Mouse (Mus musculus): ENCODE data around the gene Apool.

Apool gene

DNA sequence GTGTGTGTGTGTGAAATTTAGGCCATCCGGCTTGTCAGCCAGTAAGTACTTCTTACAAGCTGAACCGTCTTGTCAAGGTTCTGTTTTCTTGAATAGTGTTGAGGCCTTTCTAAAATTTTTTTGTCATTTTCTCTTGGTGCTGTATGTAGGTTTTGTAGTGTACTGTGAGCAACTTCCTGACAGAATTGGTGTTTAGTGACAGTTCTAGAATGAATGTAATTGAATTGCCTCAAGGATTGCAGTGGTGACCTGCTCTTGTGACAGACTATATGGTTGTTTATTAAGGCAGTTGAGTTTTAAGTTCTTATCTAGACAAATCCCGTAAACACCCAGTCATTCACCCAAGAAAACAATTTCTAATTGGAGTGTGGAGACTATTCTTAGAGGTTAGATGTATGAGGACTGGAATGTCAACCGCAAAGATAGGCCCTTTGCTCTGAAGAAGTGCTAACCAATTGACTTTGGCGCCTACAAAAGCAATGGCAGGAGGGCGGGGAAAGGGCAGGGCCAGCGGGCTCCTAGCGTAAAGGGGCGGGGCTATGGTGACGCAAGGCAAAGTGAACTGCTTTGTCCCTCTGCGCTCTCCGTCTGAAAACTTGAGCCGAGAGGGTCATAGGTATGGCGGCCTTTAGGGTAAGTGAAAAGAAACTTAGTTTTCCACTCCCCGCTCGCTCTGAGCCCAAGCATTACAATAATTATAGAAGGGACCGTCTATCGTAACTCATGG, at the start of gene Apool:
Gene Apool (plus strand): TSS at position 531 of the 727 bp plus-strand sequence.
- peak; percentile 89 for DNase-seq

DNA sequence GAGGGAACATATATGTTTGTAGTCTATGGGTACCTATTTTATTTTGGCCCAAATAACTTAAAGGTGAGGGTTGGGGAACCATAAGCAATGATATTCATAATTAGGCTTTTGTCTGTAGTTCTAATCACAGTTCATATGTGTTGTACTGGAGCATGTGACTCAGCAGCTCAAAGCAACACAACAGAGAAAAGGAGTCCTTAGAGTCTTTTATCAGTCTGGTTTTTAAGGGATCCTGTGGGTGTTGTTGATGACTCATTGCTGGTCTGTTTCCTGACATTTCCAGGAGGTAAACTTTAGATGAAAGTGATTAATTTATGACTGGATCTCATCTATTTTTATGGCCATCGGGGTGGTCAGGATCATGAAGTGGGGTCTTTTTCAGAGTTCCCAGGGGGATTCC, 37.6 kb upstream of the Apool start:
- DNase-seq: no peak

DNA sequence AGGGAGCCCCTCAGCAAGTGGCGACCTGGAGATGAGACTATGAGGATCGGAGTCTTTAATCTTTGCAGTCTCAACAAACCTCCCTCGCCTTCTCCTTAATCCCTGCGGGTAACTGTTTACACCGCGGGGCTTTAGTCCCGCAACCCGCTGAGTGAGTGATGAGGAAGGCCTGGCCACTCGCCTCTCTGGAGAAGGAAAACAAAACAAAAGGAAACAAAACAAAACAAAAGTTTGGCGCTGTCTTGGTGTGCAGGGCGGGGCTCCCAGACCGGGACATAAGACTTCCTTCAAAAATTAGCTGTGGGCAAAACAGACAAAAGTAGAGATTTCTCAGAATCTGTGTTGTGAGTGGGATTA, 375 bp downstream of the Apool start:
- DNase-seq: peak in 1 of 2 experiments; percentile 2

DNA sequence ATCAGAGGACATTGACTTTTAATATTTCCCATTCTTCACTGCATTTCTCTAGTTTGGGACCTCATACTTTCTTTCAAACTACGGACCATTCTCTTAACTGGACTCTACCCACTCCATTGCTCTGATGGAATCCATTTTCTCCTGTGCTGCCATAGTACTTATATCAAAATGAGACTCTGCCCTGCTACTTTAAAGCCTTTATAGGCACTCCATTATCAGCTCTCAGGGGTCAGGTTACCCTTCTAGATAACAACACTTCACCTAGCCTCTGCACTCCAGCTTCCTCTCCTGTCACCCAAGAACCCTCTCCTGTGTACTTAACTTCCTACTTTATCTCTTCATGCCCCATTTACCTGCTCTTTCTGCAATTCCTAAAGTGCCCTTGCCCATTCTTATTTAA, 960 bp downstream of the Apool start:
- DNase-seq: no peak

DNA sequence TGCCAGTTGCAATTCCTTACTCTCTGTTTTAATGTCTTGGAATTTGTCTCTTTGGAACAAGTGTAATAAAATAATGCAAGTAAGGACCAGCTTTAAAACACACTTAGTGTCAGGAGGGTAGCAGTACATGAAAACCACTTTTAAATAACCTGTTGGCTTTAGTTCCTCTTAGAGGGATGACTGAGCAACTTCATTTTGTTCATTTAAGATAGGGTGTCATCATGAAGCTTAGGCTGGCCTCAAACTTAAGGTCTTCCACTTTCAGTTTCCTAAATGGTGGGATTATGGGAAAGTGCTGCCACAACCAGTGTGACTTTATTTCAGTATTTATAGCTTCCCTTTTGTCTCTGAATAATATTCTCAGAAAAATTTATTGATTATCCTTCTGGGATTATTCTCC, 9.1 kb downstream of the Apool start:
- no peak for DNase-seq

DNA sequence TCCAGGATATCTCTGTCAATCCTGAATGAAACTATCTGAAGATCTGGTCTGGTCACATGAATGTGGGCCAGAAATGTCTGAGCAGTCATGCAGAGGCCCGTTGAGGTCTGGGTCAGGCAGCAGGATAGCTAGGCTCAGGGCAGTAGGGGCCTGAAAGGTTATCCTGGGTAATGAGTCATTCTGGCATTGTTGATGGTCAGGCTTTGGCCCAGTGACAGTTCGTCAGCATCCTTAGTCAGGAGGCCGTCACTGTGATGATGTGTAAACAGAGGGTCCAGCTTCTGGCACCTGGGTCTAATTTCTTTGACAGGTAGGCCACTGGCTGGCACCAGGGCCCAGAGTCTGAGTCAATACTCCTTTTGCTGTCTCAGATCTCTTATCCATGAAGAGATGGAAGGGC, 28.4 kb downstream of the Apool start:
- DNase-seq: no peak

DNA sequence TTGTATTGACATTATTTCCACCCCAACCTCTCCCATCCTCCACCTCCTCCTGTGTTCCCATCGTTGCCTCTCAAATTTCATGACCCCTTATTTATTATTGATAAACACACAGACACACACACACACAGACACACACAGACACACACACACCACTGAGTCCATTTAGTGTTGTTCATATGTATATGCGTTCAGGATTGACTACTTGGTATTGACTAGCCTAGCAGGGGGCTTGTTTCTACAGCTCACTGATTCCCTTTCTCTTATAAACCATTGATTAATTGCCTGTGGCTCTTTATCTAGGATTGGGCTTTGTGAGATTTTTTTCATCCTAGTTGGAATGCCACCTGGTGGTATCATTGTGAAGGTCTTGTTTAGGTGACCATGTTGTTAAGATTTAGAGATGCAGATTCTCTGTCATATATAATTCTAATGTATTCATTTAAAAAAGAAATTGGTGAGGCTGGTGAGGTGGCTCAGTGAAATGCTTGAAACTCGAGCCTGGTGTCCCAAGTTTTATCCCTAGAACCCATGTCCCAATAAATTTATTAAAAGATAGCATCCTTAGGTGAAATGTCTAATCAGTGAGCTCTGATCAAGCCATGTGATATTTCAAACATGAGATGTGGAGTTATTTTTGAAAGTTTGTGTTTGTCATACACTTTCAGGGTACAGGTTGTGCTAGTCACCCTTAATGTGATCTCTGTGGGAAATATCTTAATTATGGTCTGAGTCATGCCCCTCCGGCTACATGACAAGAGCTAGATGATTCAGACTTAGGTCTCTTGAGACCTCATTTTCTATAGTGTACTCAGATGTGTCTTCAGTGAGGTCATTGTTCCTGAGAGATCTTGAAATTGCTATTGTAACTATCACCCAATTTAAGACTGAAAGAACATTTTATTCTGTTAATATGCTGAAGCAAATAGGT, 36.6 kb downstream of the Apool start:
- no peak for DNase-seq

DNA sequence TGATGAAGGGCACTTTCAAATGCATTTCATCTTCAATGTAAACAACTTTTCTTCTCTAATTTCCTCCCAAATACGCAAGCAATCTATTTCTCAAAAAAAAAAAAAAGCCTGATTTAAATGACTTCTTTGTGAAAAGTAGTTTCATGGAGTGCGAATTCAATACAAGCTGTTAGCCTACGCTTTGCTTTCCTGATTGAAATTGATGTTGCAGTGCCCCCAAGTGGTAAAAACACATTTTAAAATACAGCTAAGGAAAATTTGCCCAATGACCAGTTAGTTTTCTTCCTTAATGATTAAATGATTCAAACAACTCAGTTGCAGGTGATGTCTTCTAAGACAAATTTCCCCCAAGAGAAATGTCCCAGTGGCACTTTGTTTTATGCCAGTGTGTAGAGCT, 37.3 kb downstream of the Apool start:
- no peak for DNase-seq

DNA sequence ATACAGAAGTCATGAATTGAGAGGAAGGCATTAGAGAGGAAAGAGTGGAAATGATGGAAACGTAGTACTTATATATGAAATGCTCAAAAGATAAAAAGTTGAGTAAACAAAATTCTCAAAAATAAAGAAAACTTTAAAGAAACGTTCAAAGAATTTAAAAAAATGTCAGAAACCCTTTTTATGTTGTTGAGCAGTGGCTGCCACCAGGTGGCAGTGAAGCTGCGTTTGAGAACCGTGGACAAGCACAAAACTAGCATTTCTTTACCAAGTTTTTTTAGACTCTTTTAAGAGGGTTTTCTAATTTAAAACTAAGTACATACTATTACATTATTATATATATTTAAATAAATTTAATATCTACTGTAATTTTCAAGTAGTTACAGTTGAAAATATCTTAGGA, 57.3 kb downstream of the Apool start:
- DNase-seq: no peak

DNA sequence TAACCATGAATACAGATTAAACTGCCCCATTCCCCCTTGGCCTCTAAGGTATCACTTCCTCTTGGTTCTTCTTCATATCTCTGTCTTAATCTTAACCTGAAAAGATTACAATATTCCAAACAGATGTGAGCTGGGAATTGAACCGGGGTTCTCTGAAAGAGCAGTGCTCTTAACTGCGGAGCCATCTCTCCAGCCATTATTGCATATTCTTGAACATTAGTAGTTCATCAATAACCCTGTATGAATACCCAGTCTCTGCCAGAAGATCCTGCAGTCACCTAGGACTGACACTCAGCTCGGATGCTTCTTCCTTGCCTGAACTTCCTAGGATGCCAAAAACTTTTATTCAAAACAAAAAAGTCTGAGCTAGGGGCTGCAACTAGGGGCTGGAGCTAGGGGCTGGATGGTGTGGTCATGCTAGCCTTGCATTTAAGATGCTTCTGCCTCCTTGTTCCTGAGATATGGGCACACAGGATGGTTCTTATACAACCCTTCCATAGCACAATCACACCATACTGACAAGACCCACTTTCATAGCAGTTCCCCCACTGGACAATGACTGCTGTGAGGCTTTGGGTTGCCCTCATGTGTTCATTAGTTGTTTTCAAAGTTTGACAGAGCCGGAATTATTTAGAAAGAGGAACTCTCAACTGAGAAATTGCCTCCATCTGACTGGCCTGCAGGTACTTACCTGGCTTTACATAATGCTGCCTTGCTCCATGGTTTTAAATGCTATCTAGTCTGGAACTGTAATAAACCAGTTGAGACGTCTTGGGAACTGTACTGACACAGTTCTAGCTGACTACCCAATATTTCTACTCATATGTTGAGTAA, 59.7 kb downstream of the Apool start:
- peak; percentile 6 to 14 for DNase-seq

DNA sequence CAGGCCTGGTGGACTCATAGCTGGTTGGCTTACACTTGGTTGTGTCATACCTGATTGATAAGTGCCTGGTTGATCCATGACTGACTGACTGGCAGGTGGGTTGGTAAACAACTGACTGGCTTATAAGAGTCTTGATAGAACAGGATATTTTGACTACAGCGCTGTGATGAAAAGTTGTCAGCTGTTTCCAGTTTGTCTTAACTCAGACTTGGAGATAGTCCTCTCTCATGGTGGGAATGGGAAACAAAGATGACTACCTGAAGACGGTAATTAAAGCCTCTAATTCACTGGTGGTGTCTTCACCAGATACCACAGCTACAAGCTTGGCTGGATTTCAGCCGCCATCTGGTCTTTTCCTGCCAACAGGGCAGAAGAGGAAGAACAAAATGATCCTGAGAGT, 95.5 kb downstream of the Apool start, which contains the start of gene Satl1:
Gene Satl1 (minus strand): TSS at position 101 of the 400 bp plus-strand sequence.
- DNase-seq: no peak

DNA sequence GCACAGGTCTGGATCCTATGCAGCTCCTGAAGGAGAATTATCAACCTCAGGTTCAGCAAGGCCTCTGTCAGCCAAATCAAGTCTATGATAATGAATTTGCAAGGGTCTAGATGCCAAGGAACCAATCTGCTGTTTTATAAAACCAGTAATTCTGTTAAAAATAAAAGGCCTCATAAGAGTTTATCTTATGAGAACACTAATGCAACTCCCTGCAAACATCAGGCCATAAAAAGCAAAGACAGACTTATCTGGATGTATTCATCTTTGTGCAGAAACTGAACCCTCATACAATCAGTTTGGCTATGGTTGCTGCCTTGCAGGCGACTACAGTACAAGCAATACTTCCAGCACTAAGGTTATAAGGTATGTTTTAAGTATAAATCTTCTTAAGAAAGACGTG, 101.2 kb downstream of the Apool start:
- DNase-seq: no peak

All from lung, adult 18-20 months (tissue).